ENCODE assay signal across 28 mouse cellular contexts in the genomic region with DNA sequence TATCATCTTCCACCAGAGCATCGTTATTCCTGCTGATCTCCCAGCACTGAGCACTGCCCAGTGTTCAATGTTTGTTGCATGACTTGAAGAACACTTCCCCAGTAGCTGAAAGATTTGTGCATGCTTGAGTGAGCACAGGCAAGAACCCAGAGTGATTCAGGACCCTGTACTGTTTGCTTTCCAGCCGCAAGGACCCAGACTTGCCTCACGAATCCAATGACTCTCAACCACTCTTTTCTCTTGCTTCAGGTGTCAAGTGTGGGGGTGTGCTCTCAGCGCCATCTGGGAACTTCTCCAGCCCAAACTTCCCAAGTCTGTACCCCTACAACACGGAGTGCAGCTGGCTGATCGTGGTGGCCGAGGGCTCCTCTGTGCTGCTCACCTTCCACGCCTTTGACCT. TPM values are rescaled to one million over a fixed set of nuclear protein-coding genes. Genes with fewer than 3 reads are reported as not detected.
A peak's percentile ranks its signal among the peaks of the same experiment; 100 is the strongest.
DNase-seq lines count a peak whose midpoint lies in the region; ATAC-seq and TF ChIP-seq lines count a peak whose summit lies in the region.
"Had no signal": no experiment of that assay in that cellular context is flagged by ENCODE, and none has a peak within 500 bp of the region (broad histone marks: within the 10 kb centered on the region; RNA-seq: fewer than 3 reads in every experiment).

No protein-coding gene starts in this region.

- no peak for TF ChIP-seq CTCF in lung, postnatal 0 days (IDR thresholded peaks at IDR 0.05)

- peaks cover 8% of the 10 kb centered on the region for H3K4me1 ChIP-seq in heart, embryonic 12.5 days (replicated peaks)
- H3K4me1 ChIP-seq in heart, embryonic 11.5 days (ENCODE audit: control insufficient read depth, insufficient read depth, low read length), result 0 out of 2 replicates have a peak, but pooled peaks cover 3% of the 10 kb centered on the region
- H3K4me1 ChIP-seq in lung, postnatal 0 days (ENCODE audit: insufficient read depth, low read depth, low read length), result no peaks in the 10 kb centered on the region
- H3K4me1 ChIP-seq in neural tube, embryonic 11.5 days (ENCODE audit: control insufficient read depth, insufficient read depth, low read length), result peaks cover 10% of the 10 kb centered on the region
- peaks cover 7% of the 10 kb centered on the region for H3K4me1 ChIP-seq in neural tube, embryonic 15.5 days
- H3K4me1 ChIP-seq: embryonic facial prominence, embryonic 13.5 days had no signal

- H3K27ac ChIP-seq in heart, embryonic 12.5 days (ENCODE audit: poor library complexity, severe bottlenecking), result no peak overlapping the region
- no peak overlapping the region for H3K27ac ChIP-seq in heart, embryonic 11.5 days (ENCODE audit: low read depth, low read length)
- H3K27ac ChIP-seq in lung, postnatal 0 days (ENCODE audit: low read length), result no peak overlapping the region
- H3K27ac ChIP-seq in neural tube, embryonic 11.5 days (ENCODE audit: low read depth, low read length), result 0 out of 2 replicates have a peak overlapping the region, but pooled peaks have one; percentile 14
- no peak overlapping the region for H3K27ac ChIP-seq in neural tube, embryonic 15.5 days (replicated peaks)
- H3K27ac ChIP-seq: embryonic facial prominence, embryonic 13.5 days; forebrain, embryonic 13.5 days; hindbrain, embryonic 14.5 days; hindbrain, postnatal 0 days had no signal

- no peaks in the 10 kb centered on the region for H3K36me3 ChIP-seq in heart, embryonic 12.5 days
- no peaks in the 10 kb centered on the region for H3K36me3 ChIP-seq in heart, embryonic 11.5 days (ENCODE audit: control insufficient read depth, insufficient read depth, low read length)
- no peaks in the 10 kb centered on the region for H3K36me3 ChIP-seq in lung, postnatal 0 days (ENCODE audit: insufficient read depth, low read length)
- no peaks in the 10 kb centered on the region for H3K36me3 ChIP-seq in neural tube, embryonic 11.5 days (ENCODE audit: control insufficient read depth, insufficient read depth, low read length)
- no peaks in the 10 kb centered on the region for H3K36me3 ChIP-seq in neural tube, embryonic 15.5 days
- H3K36me3 ChIP-seq: embryonic facial prominence, embryonic 13.5 days; G1E had no signal

- H3K4me2 ChIP-seq in heart, embryonic 12.5 days, result no peak overlapping the region
- no peak overlapping the region for H3K4me2 ChIP-seq in heart, embryonic 11.5 days
- H3K4me2 ChIP-seq in lung, postnatal 0 days (replicated peaks; ENCODE audit: low read depth, low read length), result no peak overlapping the region
- H3K4me2 ChIP-seq in neural tube, embryonic 11.5 days (ENCODE audit: low read depth), result no peak overlapping the region
- no peak overlapping the region for H3K4me2 ChIP-seq in neural tube, embryonic 15.5 days
- H3K4me2 ChIP-seq: embryonic facial prominence, embryonic 13.5 days; forebrain, embryonic 13.5 days; hindbrain, embryonic 14.5 days had no signal

- H3K4me3 ChIP-seq in heart, embryonic 12.5 days, result no peak overlapping the region
- H3K4me3 ChIP-seq in heart, embryonic 11.5 days (ENCODE audit: low read depth, low read length), result no peak overlapping the region
- no peak overlapping the region for H3K4me3 ChIP-seq in lung, postnatal 0 days (ENCODE audit: low read depth, low read length)
- H3K4me3 ChIP-seq in neural tube, embryonic 11.5 days (ENCODE audit: low read depth, low read length), result no peak overlapping the region
- no peak overlapping the region for H3K4me3 ChIP-seq in neural tube, embryonic 15.5 days (replicated peaks)
- H3K4me3 ChIP-seq: embryonic facial prominence, embryonic 13.5 days; erythroblast, embryonic 14.5 days; forebrain, embryonic 13.5 days had no signal

- H3K27me3 ChIP-seq in heart, embryonic 12.5 days (replicated peaks), result peaks cover 7% of the 10 kb centered on the region; the same call in 1 of the 2 replicates
- H3K27me3 ChIP-seq in heart, embryonic 11.5 days (ENCODE audit: control insufficient read depth, insufficient read depth, low read length), result no peaks in the 10 kb centered on the region
- no peaks in the 10 kb centered on the region for H3K27me3 ChIP-seq in lung, postnatal 0 days (replicated peaks; ENCODE audit: insufficient read depth, low read length)
- no peaks in the 10 kb centered on the region for H3K27me3 ChIP-seq in neural tube, embryonic 11.5 days (ENCODE audit: control insufficient read depth, insufficient read depth, low read length)
- no peaks in the 10 kb centered on the region for H3K27me3 ChIP-seq in neural tube, embryonic 15.5 days (replicated peaks)
- H3K27me3 ChIP-seq: CH12.LX; embryonic facial prominence, embryonic 13.5 days; forebrain, embryonic 13.5 days had no signal

- 79% methylated on average over 8 of the region's 8 CpGs for WGBS in heart, embryonic 12.5 days
- 70% methylated on average over 8 of the region's 8 CpGs for WGBS in heart, embryonic 11.5 days (ENCODE audit: insufficient replicate concordance)
- WGBS in lung, postnatal 0 days, result 54% methylated on average over 8 of the region's 8 CpGs
- WGBS in neural tube, embryonic 11.5 days, result 74% methylated on average over 8 of the region's 8 CpGs
- WGBS in neural tube, embryonic 15.5 days, result 83% methylated on average over 8 of the region's 8 CpGs

- 0 out of 2 replicates have a peak overlapping the region, but pooled peaks have one; percentile 33 for H3K9ac ChIP-seq in heart, embryonic 12.5 days
- no peak overlapping the region for H3K9ac ChIP-seq in heart, embryonic 11.5 days (ENCODE audit: low read depth, low read length)
- H3K9ac ChIP-seq in lung, postnatal 0 days (replicated peaks; ENCODE audit: low read depth), result no peak overlapping the region
- no peak overlapping the region for H3K9ac ChIP-seq in neural tube, embryonic 11.5 days (ENCODE audit: low read length)
- no peak overlapping the region for H3K9ac ChIP-seq in neural tube, embryonic 15.5 days (replicated peaks)
- H3K9ac ChIP-seq: embryonic facial prominence, embryonic 13.5 days; forebrain, embryonic 13.5 days; forebrain, postnatal 0 days; hindbrain, embryonic 14.5 days had no signal

- H3K9me3 ChIP-seq in heart, embryonic 12.5 days (replicated peaks), result no peaks in the 10 kb centered on the region
- no peaks in the 10 kb centered on the region for H3K9me3 ChIP-seq in heart, embryonic 11.5 days (replicated peaks; ENCODE audit: control insufficient read depth, low read length)
- no peaks in the 10 kb centered on the region for H3K9me3 ChIP-seq in lung, postnatal 0 days (ENCODE audit: low read length)
- H3K9me3 ChIP-seq in neural tube, embryonic 11.5 days (ENCODE audit: control insufficient read depth, low read length), result no peaks in the 10 kb centered on the region
- no peaks in the 10 kb centered on the region for H3K9me3 ChIP-seq in neural tube, embryonic 15.5 days (replicated peaks)
- H3K9me3 ChIP-seq: embryonic facial prominence, embryonic 13.5 days; forebrain, embryonic 13.5 days; G1E had no signal

- ATAC-seq in heart, embryonic 12.5 days (ENCODE audit: insufficient number of reproducible peaks, low FRiP score), result no peak
- no peak for ATAC-seq in heart, embryonic 11.5 days (replicated peaks; ENCODE audit: insufficient number of reproducible peaks, low FRiP score, low TSS enrichment)
- peak; percentile 68 for ATAC-seq in lung, postnatal 0 days
- ATAC-seq in neural tube, embryonic 11.5 days (ENCODE audit: insufficient read depth, low FRiP score, low TSS enrichment), result no peak
- ATAC-seq in neural tube, embryonic 15.5 days (ENCODE audit: low FRiP score), result no peak
- ATAC-seq: forebrain, embryonic 13.5 days; forebrain, postnatal 0 days; hindbrain, postnatal 0 days; inflammation-experienced regulatory T-cells, adult 6 months had no signal

- peak; percentile 59 for DNase-seq in lung, postnatal 0 days (ENCODE audit: low spot score)
- no peak for DNase-seq in lung, postnatal 25 days (ENCODE audit: low spot score)
- DNase-seq in neural tube, embryonic 11.5 days (ENCODE audit: low spot score), result no peak
- DNase-seq in MN1 (ENCODE audit: low spot score), result no peak
- DNase-seq: adrenal gland, adult 2 months; adrenal gland, postnatal 14 days; B cell, adult 2 months; cerebellum, adult 11 months; cerebellum, adult 2 months; cerebellum, adult 9-11 months; cerebellum, postnatal 25 days; forebrain, postnatal 0 days; gastrocnemius, postnatal 25 days; heart, adult 18-20 months had no signal

- 0 out of 2 replicates have a peak, but pooled peaks have one; percentile 8 for TF ChIP-seq EP300 in lung, postnatal 0 days (IDR thresholded peaks at IDR 0.05)

RNA-seq across cellular contexts. Expression of gene Cdcp2, which starts 5.5 kb away (rescaled TPM):
- not detected in 2 replicates for polyA plus RNA-seq in heart, embryonic 12.5 days (2016; fragmentation: Nextera tagmentation; extraction: Ambion mirVana)
- polyA plus RNA-seq in heart, embryonic 11.5 days (2014; fragmentation: Nextera tagmentation; extraction: Ambion mirVana), result not detected in 2 replicates
- polyA plus RNA-seq in lung, postnatal 0 days (2015; fragmentation: Nextera tagmentation; extraction: Ambion mirVana), result 0.08 and 0.14 TPM in 2 replicates
- polyA plus RNA-seq in neural tube, embryonic 11.5 days (2014; fragmentation: Nextera tagmentation; extraction: Ambion mirVana), result 0.24 and 0.64 TPM in 2 replicates
- not detected in 2 replicates for polyA plus RNA-seq in neural tube, embryonic 15.5 days (2015; fragmentation: Nextera tagmentation; extraction: Ambion mirVana)
- polyA plus RNA-seq: cerebellum, adult 2 months; embryonic facial prominence, embryonic 13.5 days; forebrain, embryonic 13.5 days; forebrain, postnatal 0 days; frontal cortex, adult 2 months; G1E; heart, embryonic 14.5 days; heart, postnatal 0 days; hindbrain, embryonic 14.5 days; inflammation-experienced regulatory T-cells, adult 6 months had no signal

RNA-seq across cellular contexts. Expression of gene Cyb5rl, which starts 35.4 kb away (rescaled TPM):
- 4.5 and 5.9 TPM in 2 replicates for polyA plus RNA-seq in heart, embryonic 12.5 days (2016; fragmentation: Nextera tagmentation; extraction: Ambion mirVana)
- polyA plus RNA-seq in heart, embryonic 11.5 days (2014; fragmentation: Nextera tagmentation; extraction: Ambion mirVana), result 3.2 and 3.7 TPM in 2 replicates
- polyA plus RNA-seq in lung, postnatal 0 days (2015; fragmentation: Nextera tagmentation; extraction: Ambion mirVana), result 4.9 and 5.4 TPM in 2 replicates
- 3.7 and 7.0 TPM in 2 replicates for polyA plus RNA-seq in neural tube, embryonic 11.5 days (2014; fragmentation: Nextera tagmentation; extraction: Ambion mirVana)
- 4.4 and 4.7 TPM in 2 replicates for polyA plus RNA-seq in neural tube, embryonic 15.5 days (2015; fragmentation: Nextera tagmentation; extraction: Ambion mirVana)

RNA-seq across cellular contexts. Expression of gene Mrpl37, which starts 35.6 kb away (rescaled TPM):
- 84.4 and 87.0 TPM in 2 replicates for polyA plus RNA-seq in heart, embryonic 12.5 days (2016; fragmentation: Nextera tagmentation; extraction: Ambion mirVana)
- polyA plus RNA-seq in heart, embryonic 11.5 days (2014; fragmentation: Nextera tagmentation; extraction: Ambion mirVana), result 108 and 113 TPM in 2 replicates
- 48.4 and 53.4 TPM in 2 replicates for polyA plus RNA-seq in lung, postnatal 0 days (2015; fragmentation: Nextera tagmentation; extraction: Ambion mirVana)
- 122 and 124 TPM in 2 replicates for polyA plus RNA-seq in neural tube, embryonic 11.5 days (2014; fragmentation: Nextera tagmentation; extraction: Ambion mirVana)
- 84.9 and 85.5 TPM in 2 replicates for polyA plus RNA-seq in neural tube, embryonic 15.5 days (2015; fragmentation: Nextera tagmentation; extraction: Ambion mirVana)
